In the genomic region with DNA sequence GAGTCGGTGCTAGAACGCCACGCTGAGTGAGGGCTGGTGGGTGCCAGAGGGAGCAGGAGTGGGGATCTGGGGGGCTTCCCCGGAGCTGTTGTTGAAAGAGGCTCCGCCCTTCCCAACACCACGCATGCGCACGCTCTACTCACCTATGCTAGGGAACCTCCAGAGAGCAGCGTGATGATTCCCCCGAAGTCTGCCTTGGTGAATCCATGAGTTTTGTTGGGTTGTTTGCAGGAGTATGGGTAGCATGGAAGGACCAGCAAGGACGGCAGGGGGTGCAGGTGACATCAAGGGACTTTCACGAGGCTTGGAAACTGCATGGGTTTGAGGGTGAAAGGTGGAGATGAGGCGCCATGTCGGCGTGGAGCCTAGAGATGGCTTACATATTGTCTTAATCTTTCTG, we compare ENCODE assay signal across 11 mouse cellular contexts. TPM values are rescaled to one million over a fixed set of nuclear protein-coding genes. Genes with fewer than 3 reads are reported as not detected.
DNase-seq lines count a peak whose midpoint lies in the region; ATAC-seq and TF ChIP-seq lines count a peak whose summit lies in the region.
"Had no signal": no experiment of that assay in that cellular context is flagged by ENCODE, and none has a peak within 500 bp of the region (broad histone marks: within the 10 kb centered on the region; RNA-seq: fewer than 3 reads in every experiment).

No protein-coding gene starts in this region.

- 74% methylated on average over 15 of the region's 15 CpGs for WGBS in heart, embryonic 10.5 days
- 86% methylated on average over 15 of the region's 15 CpGs for WGBS in forebrain, embryonic 14.5 days

- no peak overlapping the region for H3K4me2 ChIP-seq in forebrain, embryonic 14.5 days (ENCODE audit: low read length)
- H3K4me2 ChIP-seq: hindbrain, embryonic 14.5 days; neural tube, embryonic 12.5 days had no signal

- no peak overlapping the region for H3K27ac ChIP-seq in heart, embryonic 10.5 days
- no peak overlapping the region for H3K27ac ChIP-seq in testis, adult 2 months (ENCODE audit: control insufficient read depth, insufficient read depth, low read depth, low read length)
- no peak overlapping the region for H3K27ac ChIP-seq in forebrain, embryonic 14.5 days (ENCODE audit: low read depth, low read length)
- H3K27ac ChIP-seq: hindbrain, embryonic 14.5 days; layer of hippocampus, adult 2 months; neural tube, embryonic 12.5 days had no signal

- TF ChIP-seq POLR2A in testis, adult 2 months (IDR thresholded peaks at IDR 0.05; ENCODE audit: control insufficient read depth, low read depth, low read length) = no peak

- TF ChIP-seq CTCF in testis, adult 2 months (IDR thresholded peaks at IDR 0.05; ENCODE audit: control insufficient read depth, insufficient read depth, insufficient replicate concordance, low read depth, low read length) = no peak

- H3K36me3 ChIP-seq in heart, embryonic 10.5 days = peaks cover 43% of the 10 kb centered on the region
- no peaks in the 10 kb centered on the region for H3K36me3 ChIP-seq in testis, adult 2 months (ENCODE audit: control insufficient read depth, insufficient read depth, low read length)
- peaks cover 38% of the 10 kb centered on the region for H3K36me3 ChIP-seq in forebrain, embryonic 14.5 days (ENCODE audit: control insufficient read depth, insufficient read depth, low read length)

- no peaks in the 10 kb centered on the region for H3K9me3 ChIP-seq in heart, embryonic 10.5 days
- no peaks in the 10 kb centered on the region for H3K9me3 ChIP-seq in forebrain, embryonic 14.5 days (replicated peaks; ENCODE audit: control insufficient read depth, low read length)
- H3K9me3 ChIP-seq: neural tube, embryonic 12.5 days had no signal

- intact Hi-C loops in heart, postnatal 36 days (cut with DNase I) = no loop called here

- peaks cover 28% of the 10 kb centered on the region for H3K4me1 ChIP-seq in heart, embryonic 10.5 days
- H3K4me1 ChIP-seq in testis, adult 2 months (ENCODE audit: control insufficient read depth, insufficient read depth, low read length) = peaks cover 10% of the 10 kb centered on the region
- peaks cover 14% of the 10 kb centered on the region for H3K4me1 ChIP-seq in forebrain, embryonic 14.5 days (ENCODE audit: control insufficient read depth, insufficient read depth, low read length)

- DNase-seq in heart, embryonic 10.5 days (ENCODE audit: low spot score) = no peak
- DNase-seq in heart, postnatal 36 days = no peak
- no peak for DNase-seq in testis, postnatal 10 days (ENCODE audit: low spot score)
- DNase-seq in natural killer cell, adult 2 months (ENCODE audit: low spot score in 2 of 2) = peak; percentile 42 to 49
- no peak for DNase-seq in ovary, postnatal 36 days (ENCODE audit: low spot score)
- no peak for DNase-seq in forebrain, embryonic 14.5 days (ENCODE audit: low spot score)

- ATAC-seq in activated CD4-positive, CD25-positive, alpha-beta regulatory T cell, adult 4 months = no peak
- no peak for ATAC-seq in forebrain, embryonic 14.5 days

- H3K9ac ChIP-seq in forebrain, embryonic 14.5 days (ENCODE audit: low read length) = no peak overlapping the region
- H3K9ac ChIP-seq: hindbrain, embryonic 14.5 days; neural tube, embryonic 12.5 days had no signal

- peak overlapping the region; percentile 4; the same call in 1 of the 2 replicates for H3K4me3 ChIP-seq in heart, embryonic 10.5 days
- peak overlapping the region; percentile 81 for H3K4me3 ChIP-seq in testis, adult 2 months (ENCODE audit: control insufficient read depth, low read depth, low read length)
- H3K4me3 ChIP-seq in forebrain, embryonic 14.5 days (ENCODE audit: low read depth, low read length) = no peak overlapping the region
- H3K4me3 ChIP-seq: layer of hippocampus, adult 2 months; neural tube, embryonic 12.5 days had no signal

- H3K27me3 ChIP-seq in heart, embryonic 10.5 days (ENCODE audit: insufficient read depth, poor library complexity, severe bottlenecking) = no peaks in the 10 kb centered on the region
- no peaks in the 10 kb centered on the region for H3K27me3 ChIP-seq in testis, adult 2 months (ENCODE audit: control insufficient read depth, insufficient read depth, low read length)
- no peaks in the 10 kb centered on the region for H3K27me3 ChIP-seq in forebrain, embryonic 14.5 days (replicated peaks; ENCODE audit: control insufficient read depth, insufficient read depth, low read length)
- H3K27me3 ChIP-seq: neural tube, embryonic 12.5 days had no signal

RNA-seq across cellular contexts. Expression of a gene that starts 3.2 kb away (rescaled TPM):
- polyA plus RNA-seq in heart, embryonic 10.5 days (2016; fragmentation: Nextera tagmentation; extraction: Ambion mirVana) = 155 and 156 TPM in 2 replicates
- total RNA-seq in heart, postnatal 36 days (2021) = 10 to 100 TPM; 95.9 to 98.5 TPM
- 32.6 and 33.8 TPM in 2 replicates for polyA plus RNA-seq in testis, adult 2 months (2012; rRNA removed)
- 10 to 100 TPM; 94.3 to 98.2 TPM for polyA plus RNA-seq in activated CD4-positive, CD25-positive, alpha-beta regulatory T cell, adult 4 months (2017; shearing (Covaris generic))
- polyA plus RNA-seq in forebrain, embryonic 14.5 days (2014; fragmentation: Nextera tagmentation; extraction: Ambion mirVana) = 156 and 172 TPM in 2 replicates

RNA-seq across cellular contexts. Expression of a gene that starts 3.3 kb away (rescaled TPM):
- polyA plus RNA-seq in heart, embryonic 10.5 days (2016; fragmentation: Nextera tagmentation; extraction: Ambion mirVana) = 2.8 and 4.4 TPM in 2 replicates
- 1 to 10 TPM; 1.3 to 1.6 TPM for total RNA-seq in heart, postnatal 36 days (2021)
- polyA plus RNA-seq in testis, adult 2 months (2012; rRNA removed) = 5.6 and 6.0 TPM in 2 replicates
- 1 to 10 TPM; 1.5 to 2.1 TPM for polyA plus RNA-seq in activated CD4-positive, CD25-positive, alpha-beta regulatory T cell, adult 4 months (2017; shearing (Covaris generic))
- 9.1 and 9.4 TPM in 2 replicates for polyA plus RNA-seq in forebrain, embryonic 14.5 days (2014; fragmentation: Nextera tagmentation; extraction: Ambion mirVana)

RNA-seq across cellular contexts. Expression of a gene that starts 48.9 kb away (rescaled TPM):
- 0.33 and 1.2 TPM in 2 replicates for polyA plus RNA-seq in heart, embryonic 10.5 days (2016; fragmentation: Nextera tagmentation; extraction: Ambion mirVana)
- total RNA-seq in heart, postnatal 36 days (2021) = under 1 TPM in 1 of 2 experiments, not detected in 1; 0.81 TPM
- polyA plus RNA-seq in testis, adult 2 months (2012; rRNA removed) = 0.09 and 20.7 TPM in 2 replicates
- not detected for polyA plus RNA-seq in activated CD4-positive, CD25-positive, alpha-beta regulatory T cell, adult 4 months (2017; shearing (Covaris generic))
- polyA plus RNA-seq in forebrain, embryonic 14.5 days (2014; fragmentation: Nextera tagmentation; extraction: Ambion mirVana) = 0.04 TPM in 1 of 2 replicates, not detected in the other

Comparison
In these comparisons a context has a peak if more than half of its experiments do, and no peak if none do; other contexts are left out.
1. DNase-seq: peak in natural killer cell, adult 2 months (2 of 2); none in heart, embryonic 10.5 days (single experiment), heart, postnatal 36 days (0 of 2), testis, postnatal 10 days (single experiment), ovary, postnatal 36 days (single experiment) and forebrain, embryonic 14.5 days (single experiment).